Mouse (Mus musculus) inflammation-experienced regulatory T-cells, adult 6 months (primary cell): ENCODE results near the gene Vmn1r202. TPM values are rescaled to one million over a fixed set of nuclear protein-coding genes. Genes with fewer than 3 reads are reported as not detected.
"Not testable (repeated sequence)": the region's sequence is repeated elsewhere in the genome, so short reads cannot be mapped to it uniquely, and the experiment has no call there.

Source experiments
- ATAC-seq: one replicate; pipeline ENCODE4 v1.8.0; 2017
- polyA plus RNA-seq, 3 experiments: library from polyadenylated mRNA; unstranded; fragments of 100-300 nt; shearing (Covaris generic); gene quantifications; one replicate each; pipeline ENCODE4 v1.2.1; 2017

The Vmn1r202 gene
- polyA plus RNA-seq, result not detected

DNA sequence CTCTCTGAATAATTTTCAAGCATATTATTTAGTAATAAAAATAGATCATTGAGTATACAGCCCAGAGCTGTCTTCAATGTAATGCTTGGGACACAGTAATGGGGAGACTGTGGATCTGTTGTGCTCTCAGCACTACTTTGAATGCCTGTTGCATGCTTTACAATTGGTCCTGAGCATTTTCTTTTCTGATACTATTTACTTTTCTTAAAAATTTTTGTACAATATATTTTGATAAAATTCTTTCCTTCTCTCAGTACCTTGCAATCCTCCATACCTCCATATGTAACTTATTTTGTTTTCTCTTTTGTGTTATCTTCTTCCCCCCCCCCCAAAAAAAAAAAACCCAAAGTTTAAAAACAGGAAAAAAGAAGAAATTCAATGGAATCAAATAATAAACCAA, at the start of gene Vmn1r202:
Gene Vmn1r202 (minus strand): TSS at position 101 of the 400 bp plus-strand sequence.
- no peak for ATAC-seq

GRCm38 (mm10) chr13:22552898-22553297, 47.7 kb upstream of the Vmn1r202 start, which contains the start of gene Vmn1r204:
Gene Vmn1r204 (plus strand): TSS chr13:22553198.
- not testable (repeated sequence) for ATAC-seq

DNA sequence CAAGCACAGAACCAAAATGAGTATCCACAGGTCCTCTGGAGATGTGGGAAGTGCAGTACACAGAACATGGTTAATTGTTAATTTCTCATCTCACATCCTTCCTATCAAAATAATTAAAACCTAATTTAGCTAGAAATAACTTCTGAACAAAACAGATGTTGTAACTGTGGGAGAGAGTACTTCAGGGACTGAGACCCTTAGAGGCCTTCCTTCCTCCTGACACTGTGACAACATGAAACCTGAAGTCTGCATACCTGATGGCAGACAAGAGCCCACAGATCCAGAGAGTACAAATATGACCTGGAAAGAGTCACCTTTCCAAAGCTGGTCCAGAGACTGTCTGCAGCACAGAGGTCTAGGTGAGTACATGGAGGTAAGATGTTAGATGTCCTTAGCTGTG, 12.6 kb upstream of the Vmn1r202 start, which contains the start of gene Vmn1r203:
Gene Vmn1r203 (plus strand): TSS at position 301 of the 400 bp plus-strand sequence.
- no peak for ATAC-seq

DNA sequence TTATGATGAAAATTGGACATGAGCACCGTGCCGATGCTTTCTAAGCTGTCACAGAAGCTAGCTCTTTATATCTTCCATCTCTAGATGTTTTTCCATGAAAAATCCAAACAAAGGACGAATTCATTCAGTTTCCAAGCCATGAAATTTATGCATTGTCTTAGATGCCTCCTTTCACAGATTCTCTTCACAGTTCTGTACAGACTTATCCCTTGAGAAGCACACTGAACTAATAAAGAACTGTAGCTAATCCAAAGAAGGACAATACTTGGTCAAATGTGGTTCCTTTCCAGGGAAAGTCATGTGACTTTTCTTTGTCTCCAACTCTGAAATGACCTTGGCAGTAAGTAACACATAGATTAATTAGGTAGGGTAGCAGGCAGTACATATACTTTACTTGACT, 2.8 kb downstream of the Vmn1r202 start:
- no peak for ATAC-seq

DNA sequence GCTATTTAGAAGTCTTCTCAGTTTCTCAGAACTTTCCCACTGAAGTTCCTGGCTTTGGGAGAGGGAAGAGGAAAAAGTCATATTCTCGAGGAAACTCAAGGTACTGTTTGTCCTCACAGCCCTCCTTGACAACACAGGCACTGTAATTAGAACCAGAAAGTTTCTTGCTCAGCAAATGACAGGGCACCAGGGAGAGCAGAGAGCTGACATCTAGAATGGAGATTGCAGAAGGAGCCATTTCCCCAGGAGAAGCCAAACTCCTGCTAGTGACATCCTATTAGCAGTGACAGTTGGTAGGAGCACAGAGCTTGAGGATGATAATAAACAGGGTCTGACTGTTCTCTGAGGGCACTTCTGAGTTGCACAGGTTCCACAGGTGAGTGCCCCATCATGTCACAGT, 33.6 kb downstream of the Vmn1r202 start, which contains the start of gene Vmn1r201:
Gene Vmn1r201 (plus strand): TSS at position 301 of the 400 bp plus-strand sequence.
- ATAC-seq, result no peak

DNA sequence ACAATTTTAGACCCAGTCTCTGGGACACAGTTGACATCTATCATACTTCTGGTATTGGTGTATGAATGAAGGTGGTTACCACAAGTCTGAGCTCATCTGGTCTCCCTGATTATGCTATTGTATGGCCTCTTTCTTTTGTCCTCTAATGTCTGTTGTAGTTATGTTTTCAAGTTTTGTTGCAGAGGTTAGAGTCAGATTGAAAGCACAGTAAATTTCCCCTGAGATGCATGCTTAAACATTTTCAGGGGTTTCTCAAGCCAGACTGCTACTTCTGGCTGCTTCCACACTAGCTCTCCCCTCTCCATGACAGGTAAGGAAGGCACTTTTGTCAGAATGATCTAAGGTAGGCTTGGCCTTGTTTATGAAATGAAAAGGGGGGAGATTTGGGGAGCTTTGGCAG, 50.0 kb downstream of the Vmn1r202 start:
- ATAC-seq, result no peak

Other genes starting within 250 kb of the Vmn1r202 start
- gene Vmn1r195, start 234.9 kb downstream of the Vmn1r202 start, polyA plus RNA-seq, result not detected
- gene Vmn1r196, start 215.5 kb downstream of the Vmn1r202 start, polyA plus RNA-seq, result not detected
- under 1 TPM in 1 of 3 experiments, not detected in 2; 0.08 TPM for gene Vmn1r197, start 180.8 kb downstream of the Vmn1r202 start, polyA plus RNA-seq
- not detected for gene Vmn1r198, start 155.0 kb downstream of the Vmn1r202 start, polyA plus RNA-seq
- gene Vmn1r199, start 125.6 kb downstream of the Vmn1r202 start, polyA plus RNA-seq, result not detected
- not detected for gene Vmn1r200, start 115.0 kb downstream of the Vmn1r202 start, polyA plus RNA-seq
- gene Vmn1r201, start 33.5 kb downstream of the Vmn1r202 start, polyA plus RNA-seq, result under 1 TPM in 1 of 3 experiments, not detected in 2; 0.07 TPM
- gene Vmn1r203, start 12.7 kb upstream of the Vmn1r202 start, polyA plus RNA-seq, result under 1 TPM in 2 of 3 experiments, not detected in 1; 0.17 to 0.18 TPM
- gene Vmn1r204, start 47.8 kb upstream of the Vmn1r202 start, polyA plus RNA-seq, result not detected
- not detected for gene Vmn1r205, start 87.6 kb upstream of the Vmn1r202 start, polyA plus RNA-seq
- not detected for gene Vmn1r206, start 118.9 kb upstream of the Vmn1r202 start, polyA plus RNA-seq
- under 1 TPM in 1 of 3 experiments, not detected in 2; 0.08 TPM for gene Vmn1r207-ps, start 224.2 kb upstream of the Vmn1r202 start, polyA plus RNA-seq